Mouse (Mus musculus): ENCODE data around the gene Atl1.

DNA sequence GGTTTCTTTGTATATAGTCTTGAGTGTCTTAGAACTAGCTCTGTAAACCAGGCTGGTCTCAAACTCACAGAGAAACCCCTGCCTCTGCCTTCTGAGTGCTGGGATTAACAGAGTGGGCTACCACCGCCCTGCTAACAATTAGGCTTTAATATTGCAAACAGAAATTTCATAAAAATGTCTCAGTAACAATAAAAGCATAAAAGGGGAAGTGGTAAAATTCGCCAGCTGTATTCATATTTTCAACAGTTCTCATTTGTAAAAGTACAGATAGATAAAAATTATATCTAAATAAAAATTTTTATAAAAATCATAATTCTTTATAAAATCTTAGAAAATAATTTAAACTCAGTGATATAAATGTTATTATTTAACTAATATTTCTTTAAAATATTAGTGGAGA lies 38.5 kb upstream of the Atl1 start:
- TF ChIP-seq CTCF (IDR thresholded peaks at IDR 0.05; ENCODE audit: extremely low read depth, insufficient read depth, low read length) (no peak), POLR2A (IDR thresholded peaks at IDR 0.05; ENCODE audit: extremely low read depth, insufficient read depth, low read length) (no peak)
